Mouse (Mus musculus): Measurements from ENCODE around the gene Scn8a. TPM values are rescaled to one million over a fixed set of nuclear protein-coding genes. Genes with fewer than 3 reads are reported as not detected.

Gene Scn8a
- total RNA-seq, 1 experiment from 2014 or later: 7.1 TPM

DNA sequence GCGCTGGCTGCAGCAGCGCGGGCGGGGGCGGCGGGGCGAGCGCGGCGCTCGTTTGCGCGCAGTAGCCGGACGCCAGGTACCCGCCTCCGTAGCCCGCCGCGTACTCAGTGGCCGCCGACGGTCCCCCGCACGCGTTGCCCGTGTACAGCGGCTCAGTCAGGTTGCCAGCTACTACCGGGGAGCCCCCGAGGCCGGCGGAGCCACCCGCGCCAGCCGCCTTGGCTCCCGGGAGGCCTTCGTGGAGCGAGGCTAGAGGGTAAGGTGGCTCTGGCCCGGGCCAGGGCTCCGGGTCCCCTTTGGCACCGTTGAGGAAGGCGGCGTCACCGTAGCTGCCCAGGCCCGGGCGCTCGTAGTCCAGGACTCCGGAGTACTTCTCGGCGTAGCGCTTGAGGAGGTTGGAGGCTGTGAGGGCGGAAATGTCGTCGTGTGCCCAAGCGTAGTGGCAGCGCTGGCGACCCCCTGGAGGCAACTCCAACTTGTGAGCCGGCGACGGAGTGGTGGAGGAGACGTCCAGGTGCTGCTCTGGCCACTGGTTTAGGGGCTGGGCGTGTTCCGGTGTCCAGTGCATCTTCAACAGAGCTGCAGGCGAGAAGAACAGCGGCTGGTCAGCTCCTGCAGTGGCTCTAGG lies 184.3 kb downstream of the Scn8a start:
- no peak for ATAC-seq (ENCODE audit: extremely low read depth, insufficient number of reproducible peaks, low FRiP score, poor library complexity, severe bottlenecking)

- no peak for ATAC-seq (ENCODE audit: extremely low read depth, insufficient number of reproducible peaks, low FRiP score, poor library complexity, severe bottlenecking)
Observed at GRCm38 (mm10) chr15:101054541-101054940, 184.9 kb downstream of the Scn8a start.

- no peak for ATAC-seq (ENCODE audit: extremely low read depth, insufficient number of reproducible peaks, low FRiP score, poor library complexity, severe bottlenecking)
Observed at GRCm38 (mm10) chr15:101056225-101056624, 186.6 kb downstream of the Scn8a start.

- no peak for ATAC-seq (ENCODE audit: extremely low read depth, insufficient number of reproducible peaks, low FRiP score, poor library complexity, severe bottlenecking)
Observed at GRCm38 (mm10) chr15:101059570-101060279, 190.1 kb downstream of the Scn8a start.

- ATAC-seq (ENCODE audit: extremely low read depth, insufficient number of reproducible peaks, low FRiP score, poor library complexity, severe bottlenecking): no peak
Observed at GRCm38 (mm10) chr15:101060280-101060852, 190.7 kb downstream of the Scn8a start.

DNA sequence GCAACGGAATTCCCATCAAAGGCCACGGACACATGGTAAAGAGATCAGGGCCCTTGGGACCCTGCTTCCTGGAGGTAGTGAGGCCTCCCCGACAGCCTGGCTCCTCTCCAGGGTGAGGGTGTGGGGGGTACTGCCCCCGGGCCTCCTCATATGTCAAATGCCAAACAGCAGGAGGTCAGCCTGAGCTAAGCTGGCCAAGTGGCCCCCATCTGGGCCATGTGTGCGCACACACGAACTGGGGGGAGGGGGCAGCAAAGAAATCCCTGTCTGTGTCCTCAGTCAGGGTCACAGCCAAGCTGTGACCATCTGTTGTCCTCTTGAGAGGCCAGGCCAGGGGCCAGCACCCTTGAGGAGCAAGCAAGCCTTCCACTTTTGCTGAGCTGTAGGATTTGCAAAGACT lies 195.4 kb downstream of the Scn8a start:
- no peak for ATAC-seq (ENCODE audit: extremely low read depth, insufficient number of reproducible peaks, low FRiP score, poor library complexity, severe bottlenecking)

- ATAC-seq (ENCODE audit: extremely low read depth, insufficient number of reproducible peaks, low FRiP score, poor library complexity, severe bottlenecking): no peak
Observed at GRCm38 (mm10) chr15:101066364-101066847, 196.7 kb downstream of the Scn8a start.

DNA sequence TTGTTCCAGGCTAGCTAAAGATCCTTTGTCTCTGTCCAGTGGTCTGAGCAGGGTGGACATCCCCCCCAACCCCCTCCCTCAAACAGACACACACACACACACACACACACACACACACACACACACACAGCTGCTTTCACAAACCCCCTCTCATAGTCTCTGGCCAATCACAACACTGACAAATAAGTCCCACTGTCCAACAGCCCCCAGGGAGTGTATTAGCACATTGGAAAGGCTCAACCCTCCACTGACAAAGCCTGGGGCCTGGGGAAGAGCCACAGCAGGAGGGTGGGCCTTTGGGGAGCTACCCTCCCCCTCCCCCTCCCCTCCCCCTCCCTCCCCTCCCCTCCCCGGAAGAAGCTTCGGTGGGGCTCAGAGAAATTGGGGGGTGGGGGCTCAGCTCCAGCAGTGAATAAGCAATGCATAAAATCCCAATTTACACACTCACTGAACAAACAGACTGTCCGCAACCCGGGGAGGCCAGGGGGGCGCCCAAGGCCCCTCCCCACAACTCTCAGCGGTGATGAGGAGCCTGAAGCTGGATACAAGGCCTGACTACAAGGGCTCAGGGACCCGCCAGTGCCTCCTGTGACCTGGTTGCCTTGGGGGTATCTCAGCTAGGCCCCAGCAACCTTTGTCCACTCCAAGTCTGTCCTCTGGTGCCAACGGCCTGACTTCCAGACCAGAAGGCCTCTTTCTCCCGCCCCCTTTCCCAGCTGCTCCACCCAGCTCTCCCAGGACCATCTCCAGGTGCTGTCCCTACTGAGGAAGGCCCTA lies 197.4 kb downstream of the Scn8a start:
- no peak for ATAC-seq (ENCODE audit: extremely low read depth, insufficient number of reproducible peaks, low FRiP score, poor library complexity, severe bottlenecking)

DNA sequence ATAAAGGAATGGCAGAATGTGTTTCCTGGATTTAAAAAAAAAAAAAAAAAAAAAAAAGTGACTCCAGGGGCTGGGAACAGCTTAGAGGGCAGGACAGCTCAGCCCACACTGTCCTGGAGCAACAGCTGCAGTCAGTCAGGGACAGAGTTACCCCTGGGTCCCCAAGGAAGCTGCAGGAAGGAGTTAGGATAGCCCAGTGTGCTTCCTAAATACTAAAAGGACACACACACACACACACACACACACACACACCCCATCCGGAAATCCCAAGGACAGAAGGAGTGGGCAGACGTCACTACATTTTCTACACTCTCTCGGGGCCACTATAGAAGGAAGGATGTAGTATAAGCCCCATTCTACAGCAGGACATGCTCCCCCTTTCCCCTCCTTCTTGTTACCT lies 198.4 kb downstream of the Scn8a start:
- ATAC-seq (ENCODE audit: extremely low read depth, insufficient number of reproducible peaks, low FRiP score, poor library complexity, severe bottlenecking): no peak

DNA sequence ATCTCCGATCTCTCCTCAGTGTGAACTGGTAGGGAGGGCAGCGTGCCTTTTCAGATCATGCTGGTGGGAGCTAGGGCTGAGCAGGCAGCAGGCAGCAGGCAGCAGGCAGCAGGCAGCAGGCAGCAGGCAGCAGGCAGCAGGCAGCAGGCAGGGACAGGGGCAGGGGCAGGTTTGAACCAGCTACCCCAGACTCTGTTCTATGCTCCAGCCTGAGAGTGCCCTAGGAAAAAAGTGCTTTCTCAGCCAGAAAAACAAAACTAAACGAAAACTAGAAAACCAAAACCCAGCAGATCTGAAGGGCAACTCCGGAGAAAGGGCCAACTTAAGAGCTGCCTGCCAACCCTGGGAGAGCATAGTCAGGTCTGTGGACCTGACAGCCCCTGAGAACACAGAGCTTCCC lies 199.0 kb downstream of the Scn8a start:
- ATAC-seq (ENCODE audit: extremely low read depth, insufficient number of reproducible peaks, low FRiP score, poor library complexity, severe bottlenecking): no peak

DNA sequence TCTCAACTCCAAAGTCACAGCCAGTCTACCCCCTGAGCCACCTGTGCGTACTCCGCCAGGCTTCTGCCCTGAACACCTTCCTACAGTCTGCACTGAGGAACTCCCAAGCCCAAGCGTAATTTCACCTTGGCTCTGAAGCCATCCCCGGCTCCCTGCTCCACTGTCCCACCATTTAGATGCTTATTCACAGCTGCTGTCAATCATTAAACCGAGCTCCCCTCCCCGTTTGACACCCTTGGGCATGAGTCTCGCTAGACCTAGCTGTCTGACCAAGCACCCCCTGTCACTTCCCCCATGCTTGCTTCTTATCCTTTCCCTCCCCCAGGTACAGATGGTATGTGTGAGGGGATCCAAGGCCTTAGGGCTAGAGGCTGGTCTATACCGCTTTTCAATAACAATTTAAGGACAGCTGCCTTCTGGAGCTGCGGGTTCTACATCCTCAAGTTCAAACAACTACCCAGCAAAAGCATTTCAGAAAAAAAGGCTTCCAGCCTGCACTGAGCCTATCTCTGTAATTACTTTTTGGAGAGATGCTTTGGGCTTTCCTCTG lies 200.1 kb downstream of the Scn8a start:
- no peak for ATAC-seq (ENCODE audit: extremely low read depth, insufficient number of reproducible peaks, low FRiP score, poor library complexity, severe bottlenecking)

DNA sequence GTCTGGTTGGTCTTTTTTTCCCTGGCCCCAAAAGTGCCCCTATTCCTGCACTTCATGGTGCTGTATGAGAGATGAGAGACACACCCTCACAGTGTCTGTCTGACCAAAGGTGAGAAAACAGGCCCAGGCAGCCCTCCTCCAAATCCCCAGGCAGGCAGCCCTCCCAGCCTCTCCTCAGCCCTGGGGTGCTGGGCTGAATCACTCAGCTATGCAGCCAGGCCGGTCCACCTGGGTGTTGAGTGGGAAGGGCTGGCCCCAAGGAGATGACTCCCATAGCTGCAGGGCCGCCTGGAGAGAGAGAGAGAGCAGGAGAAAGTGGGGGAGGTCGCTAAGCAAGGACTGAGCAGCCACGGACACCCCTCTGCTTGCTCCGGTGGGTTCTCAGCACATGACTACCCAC lies 201.1 kb downstream of the Scn8a start:
- ATAC-seq (ENCODE audit: extremely low read depth, insufficient number of reproducible peaks, low FRiP score, poor library complexity, severe bottlenecking): no peak

DNA sequence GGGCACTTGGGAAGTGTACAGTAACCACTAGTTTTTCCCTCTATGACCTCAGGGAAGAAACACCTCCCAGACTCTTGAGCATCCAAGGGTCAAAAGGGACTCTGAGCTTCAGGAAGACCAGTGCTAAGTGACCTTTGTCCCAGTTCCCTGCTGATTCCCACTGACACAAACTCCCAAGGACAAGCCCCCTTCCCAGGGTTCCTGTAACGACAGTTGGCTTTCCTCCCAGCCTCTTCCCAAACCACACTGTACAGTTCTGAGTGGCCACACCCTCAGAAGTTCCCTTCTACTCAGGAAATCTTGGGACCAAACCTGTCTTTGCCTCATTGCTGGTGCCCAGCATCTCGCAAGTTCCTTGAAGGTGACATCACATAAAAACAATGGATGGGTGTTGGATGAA lies 203.1 kb downstream of the Scn8a start:
- no peak for ATAC-seq (ENCODE audit: extremely low read depth, insufficient number of reproducible peaks, low FRiP score, poor library complexity, severe bottlenecking)

DNA sequence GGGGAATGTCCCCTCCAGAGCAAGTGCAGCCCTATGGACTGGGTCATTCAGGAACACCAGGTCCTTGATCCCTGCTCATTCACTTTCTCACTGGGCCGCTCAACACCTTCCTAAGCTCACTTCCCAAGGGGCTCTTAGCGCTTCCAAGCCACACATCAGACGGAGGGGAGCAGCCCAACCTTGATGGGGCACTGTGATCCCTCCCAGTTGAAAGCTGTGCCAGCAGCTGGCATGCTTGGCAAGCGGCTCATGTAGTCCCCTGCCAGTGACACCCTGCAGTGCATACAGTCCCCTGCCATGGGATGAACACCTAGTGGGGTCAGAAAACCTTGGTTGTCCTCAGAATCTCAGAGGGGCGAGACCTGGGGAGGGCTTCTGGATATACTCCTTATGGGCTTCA lies 204.4 kb downstream of the Scn8a start:
- ATAC-seq (ENCODE audit: extremely low read depth, insufficient number of reproducible peaks, low FRiP score, poor library complexity, severe bottlenecking): no peak

DNA sequence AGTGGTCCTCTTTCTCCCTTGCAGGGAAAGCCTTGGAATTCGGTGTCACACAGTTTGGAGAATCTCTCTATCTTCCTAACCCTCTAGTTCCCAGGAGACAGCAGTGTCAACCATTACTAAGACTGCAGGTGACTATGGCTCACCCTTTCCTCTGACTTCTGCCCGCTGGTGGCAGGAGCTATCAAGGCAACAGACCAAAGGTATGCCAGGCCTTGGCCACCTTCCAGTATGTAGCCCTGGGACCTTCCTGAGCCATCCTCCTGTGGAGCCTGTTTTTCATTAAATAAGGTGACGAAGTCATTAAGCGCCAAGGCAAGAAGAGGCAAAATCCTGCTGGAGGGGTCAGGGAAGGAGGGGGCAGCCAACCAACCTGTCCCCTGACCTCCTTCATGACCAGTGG lies 205.5 kb downstream of the Scn8a start:
- no peak for ATAC-seq (ENCODE audit: extremely low read depth, insufficient number of reproducible peaks, low FRiP score, poor library complexity, severe bottlenecking)

DNA sequence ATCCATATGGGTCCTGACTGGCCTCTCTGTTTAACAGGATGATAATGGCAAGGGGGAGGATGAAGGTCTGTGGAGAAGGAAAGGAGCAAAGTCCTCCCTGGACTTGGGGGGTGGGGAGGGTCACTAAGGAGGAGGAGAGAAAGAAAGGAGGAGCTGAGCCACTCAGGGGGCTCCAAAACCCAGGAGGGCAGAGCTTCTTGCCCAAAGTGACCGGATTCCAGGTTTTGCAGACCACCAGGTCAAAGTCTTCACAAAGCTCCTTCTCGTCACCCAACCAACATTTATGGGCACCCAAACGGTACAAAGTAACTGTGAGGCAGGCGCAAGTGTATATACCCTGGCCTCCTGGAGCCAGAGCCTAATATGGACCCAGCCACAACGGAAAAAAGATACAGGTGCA lies 206.0 kb downstream of the Scn8a start:
- ATAC-seq (ENCODE audit: extremely low read depth, insufficient number of reproducible peaks, low FRiP score, poor library complexity, severe bottlenecking): no peak

- ATAC-seq (ENCODE audit: extremely low read depth, insufficient number of reproducible peaks, low FRiP score, poor library complexity, severe bottlenecking): no peak
Observed at GRCm38 (mm10) chr15:101076071-101077000, 206.7 kb downstream of the Scn8a start.
